Mouse (Mus musculus) A20 (cell line): ENCODE measurements around the gene Klhl35.

Experiments used
- DNase-seq: peaks from one replicate; pipeline ENCODE4 v3.0.0-alpha.2; 2011; ENCODE audit warnings: low read depth, low spot score

Gene Klhl35

GRCm38 (mm10) chr7:99499128-99499527 lies 33.3 kb downstream of the Klhl35 start:
- no peak for DNase-seq

DNA sequence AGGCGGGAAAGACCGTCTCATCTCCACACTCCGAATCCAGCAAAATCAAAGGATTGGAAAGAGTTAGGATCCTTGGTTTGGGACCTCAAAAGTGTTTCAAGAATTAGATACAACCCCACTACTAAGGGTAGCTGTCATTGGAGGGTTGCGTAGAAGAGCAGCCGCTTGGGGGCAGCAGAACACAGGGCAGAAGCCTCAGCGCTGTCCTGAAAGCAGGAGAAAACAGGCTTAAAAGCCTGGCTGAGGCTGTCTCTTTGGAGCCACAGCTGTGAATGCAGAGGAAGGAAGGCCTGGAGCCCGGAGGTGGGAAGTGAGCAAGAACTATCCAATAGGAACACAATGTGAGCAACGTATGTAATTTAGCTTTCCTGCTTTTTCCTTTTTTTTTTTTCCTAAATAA lies 34.4 kb downstream of the Klhl35 start:
- DNase-seq = peak; percentile 64

DNA sequence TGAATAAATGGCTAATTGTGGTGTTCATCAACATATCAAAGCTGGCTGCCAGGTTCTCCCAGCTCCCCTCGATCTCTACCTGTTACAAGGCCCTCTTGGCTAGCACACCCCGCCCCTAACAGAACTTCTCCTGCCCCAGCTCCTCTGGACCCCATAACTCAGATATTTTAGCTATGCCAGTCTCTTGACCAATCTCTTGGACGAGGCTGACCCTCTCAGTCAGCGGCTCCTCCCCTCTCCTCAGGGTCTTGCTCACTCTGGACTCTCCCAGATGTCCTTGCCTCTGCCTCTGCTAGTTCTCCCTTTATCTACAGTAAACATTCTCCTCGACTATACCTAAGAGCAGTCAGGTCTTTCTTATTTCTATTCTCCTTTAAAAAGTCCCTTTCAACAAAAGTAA lies 34.9 kb downstream of the Klhl35 start:
- no peak for DNase-seq

- no peak for DNase-seq
Observed at GRCm38 (mm10) chr7:99501148-99501547, 35.3 kb downstream of the Klhl35 start.

DNA sequence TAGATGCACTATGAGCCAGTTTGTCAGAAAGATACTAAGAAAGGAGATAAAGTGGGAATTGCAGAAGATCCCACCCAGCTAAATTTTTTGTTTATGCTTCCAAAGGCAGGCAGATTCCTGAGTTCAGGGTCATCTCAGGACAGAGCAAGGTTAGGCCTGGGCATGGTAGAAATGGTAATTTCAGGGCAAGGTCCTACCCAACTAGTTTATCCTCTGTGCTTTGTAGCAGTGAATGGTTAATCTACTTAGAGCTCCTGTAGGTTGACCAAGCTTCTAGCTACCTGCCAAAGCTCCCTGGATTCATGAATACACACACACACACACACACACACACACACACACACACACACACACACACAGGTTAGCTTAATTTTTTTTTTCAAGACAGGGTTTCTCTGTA lies 38.8 kb downstream of the Klhl35 start:
- DNase-seq = no peak

DNA sequence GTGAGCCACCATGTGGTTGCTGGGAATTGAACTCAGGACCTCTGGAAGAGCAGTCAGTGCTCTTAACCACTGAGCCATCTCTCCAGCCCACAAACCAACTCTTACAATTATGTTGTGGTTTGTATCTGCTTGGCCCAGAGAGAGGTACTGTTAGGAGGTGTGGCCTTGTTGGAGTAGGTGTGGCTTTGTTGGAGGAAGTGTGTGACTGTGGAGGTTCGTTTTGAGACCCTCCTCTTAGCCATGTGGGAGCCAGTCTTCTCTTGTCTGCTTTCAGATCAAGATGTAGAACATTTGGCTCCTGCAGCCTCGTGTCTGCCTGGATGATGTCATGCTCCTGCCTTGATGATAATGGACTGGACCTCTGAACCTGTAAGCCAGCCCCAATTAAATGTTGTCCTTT lies 42.4 kb downstream of the Klhl35 start:
- peak; percentile 22 for DNase-seq

DNA sequence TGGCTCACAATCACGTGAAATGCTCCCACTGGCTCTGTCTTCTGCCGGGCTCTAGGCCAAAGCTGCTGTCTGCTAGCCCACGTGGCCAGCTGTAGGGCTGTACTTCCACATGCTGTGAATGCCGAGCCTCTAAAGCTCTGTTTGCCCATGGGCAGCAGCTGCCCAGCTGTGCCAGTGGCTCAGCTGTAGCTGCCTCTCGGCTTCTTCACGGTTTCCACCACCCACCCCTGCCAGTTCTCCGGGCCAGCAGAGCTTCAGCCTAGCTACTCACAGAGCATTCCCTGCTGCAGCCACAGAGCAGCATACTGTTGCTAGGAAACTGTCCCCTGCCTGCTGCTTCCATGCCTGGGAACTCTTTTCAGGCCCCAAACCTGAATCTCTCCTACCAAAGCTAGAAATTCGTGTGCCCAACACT lies 44.3 kb downstream of the Klhl35 start:
- DNase-seq = no peak

GRCm38 (mm10) chr7:99516092-99516813 lies 50.4 kb downstream of the Klhl35 start:
- no peak for DNase-seq

GRCm38 (mm10) chr7:99516814-99517157 lies 51.0 kb downstream of the Klhl35 start:
- no peak for DNase-seq

DNA sequence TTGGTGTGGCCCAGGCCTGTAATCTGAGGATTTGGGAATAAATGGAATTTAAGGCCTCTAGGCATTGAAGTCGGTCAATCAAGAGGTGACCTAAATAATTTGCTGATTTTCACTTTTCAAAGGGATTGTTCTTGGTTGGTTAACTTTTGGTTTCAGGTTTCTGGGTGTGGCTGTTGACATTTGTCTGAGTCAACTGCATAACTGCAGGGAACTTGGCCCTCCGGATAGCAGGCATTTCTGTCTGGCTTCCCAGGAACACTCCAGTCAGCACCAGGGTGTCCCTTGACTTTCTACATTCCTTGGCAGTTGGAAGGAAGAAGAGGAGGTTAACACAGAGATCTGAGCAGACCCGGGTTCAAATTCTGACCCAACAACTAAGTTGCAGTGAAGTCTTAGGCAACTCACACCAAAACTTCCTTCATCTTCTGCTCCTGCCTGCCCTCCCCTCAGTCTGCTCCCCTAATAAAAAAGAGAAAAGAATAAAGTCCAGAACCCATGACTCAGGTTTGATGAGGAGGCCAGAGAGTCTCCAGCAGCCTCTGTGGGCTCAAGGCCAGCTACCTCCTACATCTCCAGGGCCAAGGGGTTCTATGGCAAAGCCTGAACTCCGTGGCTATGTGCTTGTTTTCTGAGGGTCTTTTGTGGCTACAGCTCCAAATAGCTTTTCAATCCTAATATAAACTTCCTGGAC lies 53.3 kb downstream of the Klhl35 start:
- DNase-seq = no peak

- no peak for DNase-seq
Observed at GRCm38 (mm10) chr7:99523121-99523520, 57.3 kb downstream of the Klhl35 start.
